Mouse (Mus musculus): ENCODE data around the gene Bmt2. TPM values are rescaled to one million over a fixed set of nuclear protein-coding genes. Genes with fewer than 3 reads are reported as not detected.

Bmt2 gene
- polyA plus RNA-seq (2015; fragmentation: Nextera tagmentation; extraction: Ambion mirVana): 19.4 and 21.3 TPM in 2 replicates

- no peaks in the 10 kb centered on the region for H3K36me3 ChIP-seq
- peak within 1 kb of the TSS; percentile 95 for H3K9ac ChIP-seq
- H3K27me3 ChIP-seq: no peaks in the 10 kb centered on the region
- H3K4me3 ChIP-seq: peak within 1 kb of the TSS; percentile 95
- H3K4me2 ChIP-seq: peak within 1 kb of the TSS; percentile 80
- H3K9me3 ChIP-seq: no peaks in the 10 kb centered on the region
- H3K27ac ChIP-seq: peak within 1 kb of the TSS; percentile 96
- ATAC-seq (ENCODE audit: insufficient number of reproducible peaks, insufficient read depth, low FRiP score, low TSS enrichment, low read depth): peak; percentile 99
- WGBS: under 1% methylated on average over 37 of the region's 37 CpGs
- H3K4me1 ChIP-seq: 0 out of 2 replicates have a peak, but pooled peaks cover 8% of the 10 kb centered on the region
Measured at GRCm38 (mm10) chr6:13677818-13678282, at the start of gene Bmt2. Gene Bmt2 (minus strand): TSS chr6:13677966.

- ATAC-seq (ENCODE audit: insufficient number of reproducible peaks, insufficient read depth, low FRiP score, low TSS enrichment, low read depth): no peak
- Histone ChIP-seq H3K4me2 (no peak overlapping the region), H3K4me3 (no peak overlapping the region), H3K27ac (no peak overlapping the region), H3K4me1 (no peaks in the 10 kb centered on the region), H3K27me3 (no peaks in the 10 kb centered on the region), H3K9me3 (no peaks in the 10 kb centered on the region), H3K36me3 (no peaks in the 10 kb centered on the region), H3K9ac (no peak overlapping the region)
- WGBS: 90% methylated on average over 3 of the region's 3 CpGs
Measured at GRCm38 (mm10) chr6:13722166-13722565, 44.4 kb upstream of the Bmt2 start.

- ATAC-seq (ENCODE audit: insufficient number of reproducible peaks, insufficient read depth, low FRiP score, low TSS enrichment, low read depth): no peak
Measured at GRCm38 (mm10) chr6:13714867-13715266, 37.1 kb upstream of the Bmt2 start.

GRCm38 (mm10) chr6:13696882-13697281, 19.1 kb upstream of the Bmt2 start:
- ATAC-seq (ENCODE audit: insufficient number of reproducible peaks, insufficient read depth, low FRiP score, low TSS enrichment, low read depth): no peak
- Histone ChIP-seq H3K36me3 (no peaks in the 10 kb centered on the region), H3K27me3 (no peaks in the 10 kb centered on the region), H3K27ac (no peak overlapping the region), H3K4me1 (no peaks in the 10 kb centered on the region), H3K9me3 (no peaks in the 10 kb centered on the region), H3K4me3 (no peak overlapping the region), H3K4me2 (no peak overlapping the region), H3K9ac (no peak overlapping the region)
- 74% methylated on average over 4 of the region's 4 CpGs for WGBS

More at GRCm38 (mm10) chr6:13714867-13715266, 37.1 kb upstream of the Bmt2 start:
- no peaks in the 10 kb centered on the region for H3K4me1 ChIP-seq
- no peaks in the 10 kb centered on the region for H3K9me3 ChIP-seq
- H3K4me2 ChIP-seq: no peak overlapping the region
- H3K9ac ChIP-seq: no peak overlapping the region
- no peak overlapping the region for H3K4me3 ChIP-seq
- H3K27me3 ChIP-seq: no peaks in the 10 kb centered on the region
- WGBS: 89% methylated on average over 3 of the region's 3 CpGs
- no peaks in the 10 kb centered on the region for H3K36me3 ChIP-seq
- H3K27ac ChIP-seq: no peak overlapping the region

- no peak overlapping the region for H3K4me2 ChIP-seq
- H3K36me3 ChIP-seq: no peaks in the 10 kb centered on the region
- H3K4me1 ChIP-seq: no peaks in the 10 kb centered on the region
- no peak for ATAC-seq (ENCODE audit: insufficient number of reproducible peaks, insufficient read depth, low FRiP score, low TSS enrichment, low read depth)
- 91% methylated on average over 2 of the region's 2 CpGs for WGBS
- H3K4me3 ChIP-seq: no peak overlapping the region
- no peaks in the 10 kb centered on the region for H3K27me3 ChIP-seq
- H3K27ac ChIP-seq: no peak overlapping the region
- no peak overlapping the region for H3K9ac ChIP-seq
- H3K9me3 ChIP-seq: no peaks in the 10 kb centered on the region
Measured at GRCm38 (mm10) chr6:13695103-13695845, 17.5 kb upstream of the Bmt2 start.

- no peak overlapping the region for H3K9ac ChIP-seq
- H3K36me3 ChIP-seq: no peaks in the 10 kb centered on the region
- H3K9me3 ChIP-seq: no peaks in the 10 kb centered on the region
- H3K27ac ChIP-seq: no peak overlapping the region
- H3K4me2 ChIP-seq: no peak overlapping the region
- 61% methylated on average over 2 of the region's 2 CpGs for WGBS
- no peak for ATAC-seq (ENCODE audit: insufficient number of reproducible peaks, insufficient read depth, low FRiP score, low TSS enrichment, low read depth)
- no peaks in the 10 kb centered on the region for H3K27me3 ChIP-seq
- H3K4me1 ChIP-seq: no peaks in the 10 kb centered on the region
- no peak overlapping the region for H3K4me3 ChIP-seq
Measured at GRCm38 (mm10) chr6:13691657-13692294, 14.0 kb upstream of the Bmt2 start.

GRCm38 (mm10) chr6:13690398-13690797, 12.6 kb upstream of the Bmt2 start:
- no peaks in the 10 kb centered on the region for H3K27me3 ChIP-seq
- no peaks in the 10 kb centered on the region for H3K4me1 ChIP-seq
- H3K4me2 ChIP-seq: no peak overlapping the region
- no peak overlapping the region for H3K4me3 ChIP-seq
- no peaks in the 10 kb centered on the region for H3K36me3 ChIP-seq
- no peaks in the 10 kb centered on the region for H3K9me3 ChIP-seq
- ATAC-seq (ENCODE audit: insufficient number of reproducible peaks, insufficient read depth, low FRiP score, low TSS enrichment, low read depth): no peak
- H3K9ac ChIP-seq: no peak overlapping the region
- H3K27ac ChIP-seq: no peak overlapping the region

GRCm38 (mm10) chr6:13683929-13684595, 6.3 kb upstream of the Bmt2 start:
- H3K9me3 ChIP-seq: no peaks in the 10 kb centered on the region
- WGBS: 87% methylated on average over 2 of the region's 2 CpGs
- no peaks in the 10 kb centered on the region for H3K27me3 ChIP-seq
- no peaks in the 10 kb centered on the region for H3K36me3 ChIP-seq
- no peak overlapping the region for H3K27ac ChIP-seq
- H3K4me3 ChIP-seq: no peak overlapping the region
- H3K9ac ChIP-seq: no peak overlapping the region
- no peaks in the 10 kb centered on the region for H3K4me1 ChIP-seq
- H3K4me2 ChIP-seq: no peak overlapping the region
- no peak for ATAC-seq (ENCODE audit: insufficient number of reproducible peaks, insufficient read depth, low FRiP score, low TSS enrichment, low read depth)

- no peak for ATAC-seq (ENCODE audit: insufficient number of reproducible peaks, insufficient read depth, low FRiP score, low TSS enrichment, low read depth)
- Histone ChIP-seq H3K4me2 (peak overlapping the region; percentile 80), H3K9ac (peak overlapping the region; percentile 54; the same call in 1 of the 2 replicates), H3K27me3 (no peaks in the 10 kb centered on the region), H3K4me1 (0 out of 2 replicates have a peak, but pooled peaks cover 8% of the 10 kb centered on the region), H3K27ac (peak overlapping the region; percentile 48; the same call in 1 of the 2 replicates), H3K9me3 (no peaks in the 10 kb centered on the region), H3K4me3 (peak overlapping the region; percentile 95), H3K36me3 (no peaks in the 10 kb centered on the region)
- 9% methylated on average over 5 of the region's 5 CpGs for WGBS
Measured at GRCm38 (mm10) chr6:13678349-13678748, 583 bp upstream of the Bmt2 start.

- H3K4me3 ChIP-seq: peak overlapping the region; percentile 95
- H3K4me2 ChIP-seq: peak overlapping the region; percentile 80
- 0 out of 2 replicates have a peak, but pooled peaks cover 8% of the 10 kb centered on the region for H3K4me1 ChIP-seq
- H3K27me3 ChIP-seq: no peaks in the 10 kb centered on the region
- H3K36me3 ChIP-seq: no peaks in the 10 kb centered on the region
- H3K9me3 ChIP-seq: no peaks in the 10 kb centered on the region
- 1% methylated on average over 38 of the region's 43 CpGs for WGBS
- H3K27ac ChIP-seq: peak overlapping the region; percentile 96
- peak; percentile 69 for ATAC-seq (ENCODE audit: insufficient number of reproducible peaks, insufficient read depth, low FRiP score, low TSS enrichment, low read depth)
- peak overlapping the region; percentile 95 for H3K9ac ChIP-seq
Measured at GRCm38 (mm10) chr6:13677141-13677761, 515 bp downstream of the Bmt2 start.

GRCm38 (mm10) chr6:13676196-13676595, 1.6 kb downstream of the Bmt2 start:
- ATAC-seq (ENCODE audit: insufficient number of reproducible peaks, insufficient read depth, low FRiP score, low TSS enrichment, low read depth): no peak
- H3K27ac ChIP-seq: no peak overlapping the region
- H3K27me3 ChIP-seq: no peaks in the 10 kb centered on the region
- peak overlapping the region; percentile 80 for H3K4me2 ChIP-seq
- H3K4me1 ChIP-seq: 0 out of 2 replicates have a peak, but pooled peaks cover 8% of the 10 kb centered on the region
- H3K4me3 ChIP-seq: peak overlapping the region; percentile 95
- no peaks in the 10 kb centered on the region for H3K36me3 ChIP-seq
- no peak overlapping the region for H3K9ac ChIP-seq
- no peaks in the 10 kb centered on the region for H3K9me3 ChIP-seq
